Mouse (Mus musculus) kidney, adult 2 months (tissue): ENCODE measurements at regions not wholly inside any gene's neighbourhood (a gene's known extent, or its start where the extent isn't known, plus 50 kb on each side); places are given as distances from the start of the nearest gene placed in this dataset.

Experiments used
- CTCF ChIP-seq: fragments of 200-500 bp; conservative IDR thresholded peaks from 2 replicates; pipeline ENCODE4 v1.5.1; 2011; ENCODE audit warnings: low read depth, mild to moderate bottlenecking, control low read depth, low read length, moderate library complexity, mixed read lengths; ENCODE audit not compliant: insufficient read depth, insufficient read length
- POLR2A ChIP-seq: fragments of 200-500 bp; IDR thresholded peaks from one replicate; pipeline ENCODE4 v1.6.1; 2011; ENCODE audit warnings: low read depth, low read length, control low read depth

DNA sequence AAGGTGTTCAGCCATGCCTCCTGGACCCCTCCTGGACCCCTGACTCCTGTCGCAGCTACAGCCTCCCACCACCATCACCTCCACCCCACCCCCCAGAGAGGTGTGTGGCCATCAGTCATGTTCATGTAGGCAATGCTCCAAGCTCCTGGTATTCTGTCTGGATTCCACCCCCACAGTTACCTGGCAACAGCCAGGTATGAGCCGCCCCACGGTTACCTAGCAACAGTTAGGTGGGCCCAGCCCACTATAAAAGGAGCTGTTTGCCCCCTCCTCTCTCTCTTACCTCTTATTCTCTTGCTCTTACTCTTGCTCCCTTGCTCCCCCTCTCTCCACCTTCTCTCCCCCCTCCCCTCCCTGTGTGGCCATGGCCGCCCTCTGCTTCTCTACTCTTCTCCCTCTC is 106.5 kb downstream of the Cenpf start:
- no peak for TF ChIP-seq POLR2A
- TF ChIP-seq CTCF: no peak
